Mouse (Mus musculus) cortical plate, adult 2 months (tissue): ENCODE results near the gene Cxcr4. TPM values are rescaled to one million over a fixed set of nuclear protein-coding genes. Genes with fewer than 3 reads are reported as not detected.

ENCODE experiments used
- H3K27ac ChIP-seq: fragments of 200-500 bp; 2 replicates; pipeline ENCODE4 v1.5.1; 2012; ENCODE audit warnings: low read length, control low read depth, inconsistent platforms; ENCODE audit not compliant: insufficient read depth
- H3K4me1 ChIP-seq: fragments of 200-500 bp; 2 replicates; pipeline ENCODE4 v1.6.1; 2011; ENCODE audit warnings: low read length; ENCODE audit not compliant: control insufficient read depth, insufficient read depth
- H3K4me3 ChIP-seq: fragments of 200-500 bp; 2 replicates; pipeline ENCODE4 v1.5.1; 2011; ENCODE audit warnings: mild to moderate bottlenecking, low read length, control low read depth; ENCODE audit not compliant: insufficient read depth
- CTCF ChIP-seq: fragments of 200-500 bp; IDR thresholded peaks from 2 replicates; pipeline ENCODE4 v1.5.1; 2011; ENCODE audit warnings: mild to moderate bottlenecking, control low read depth, low read length; ENCODE audit not compliant: insufficient read depth; ENCODE audit errors: extremely low read depth
- POLR2A ChIP-seq: fragments of 200-500 bp; IDR thresholded peaks from 2 replicates; pipeline ENCODE4 v1.6.1; 2011; ENCODE audit warnings: mild to moderate bottlenecking, low read length, control low read depth; ENCODE audit not compliant: insufficient read depth; ENCODE audit errors: extremely low read depth
- polyA plus RNA-seq: library from polyadenylated mRNA; depleted of rRNA; stranded (reverse); fragments of >200 nt; gene quantifications from 2 replicates; pipeline ENCODE4 v1.2.3, GENCODE M21; 2012

Cxcr4 gene
- polyA plus RNA-seq, 1 experiment: 3.2 TPM

- no peaks in the 10 kb centered on the region for H3K4me1 ChIP-seq
- no peak for TF ChIP-seq CTCF
- no peak for TF ChIP-seq POLR2A
- H3K27ac ChIP-seq: no peak overlapping the region
- no peak overlapping the region for H3K4me3 ChIP-seq
Observed at GRCm38 (mm10) chr1:128575096-128575495, 17.0 kb downstream of the Cxcr4 start.

GRCm38 (mm10) chr1:128571033-128571432 is 21.1 kb downstream of the Cxcr4 start:
- no peak overlapping the region for H3K4me3 ChIP-seq
- no peak for TF ChIP-seq POLR2A
- H3K27ac ChIP-seq: no peak overlapping the region
- H3K4me1 ChIP-seq: no peaks in the 10 kb centered on the region

GRCm38 (mm10) chr1:128569992-128570648 is 22.0 kb downstream of the Cxcr4 start:
- no peak overlapping the region for H3K27ac ChIP-seq
- no peak for TF ChIP-seq CTCF
- no peak for TF ChIP-seq POLR2A

GRCm38 (mm10) chr1:128567224-128568197 is 24.6 kb downstream of the Cxcr4 start:
- Histone ChIP-seq H3K4me1 (no peaks in the 10 kb centered on the region), H3K4me3 (no peak overlapping the region), H3K27ac (no peak overlapping the region)
- no peak for TF ChIP-seq POLR2A
- no peak for TF ChIP-seq CTCF

More at GRCm38 (mm10) chr1:128569992-128570648, 22.0 kb downstream of the Cxcr4 start:
- H3K4me1 ChIP-seq: no peaks in the 10 kb centered on the region
- no peak overlapping the region for H3K4me3 ChIP-seq

GRCm38 (mm10) chr1:128563905-128564304 is 28.2 kb downstream of the Cxcr4 start:
- Histone ChIP-seq H3K4me3 (no peak overlapping the region), H3K4me1 (no peaks in the 10 kb centered on the region), H3K27ac (no peak overlapping the region)
- TF ChIP-seq CTCF: no peak
- TF ChIP-seq POLR2A: no peak

GRCm38 (mm10) chr1:128561325-128561874 is 30.7 kb downstream of the Cxcr4 start:
- no peaks in the 10 kb centered on the region for H3K4me1 ChIP-seq
- no peak overlapping the region for H3K27ac ChIP-seq
- no peak for TF ChIP-seq CTCF
- TF ChIP-seq POLR2A: no peak
- H3K4me3 ChIP-seq: no peak overlapping the region

GRCm38 (mm10) chr1:128560452-128561324 is 31.4 kb downstream of the Cxcr4 start:
- no peak overlapping the region for H3K27ac ChIP-seq
- no peak overlapping the region for H3K4me3 ChIP-seq
- no peak for TF ChIP-seq CTCF
- no peak for TF ChIP-seq POLR2A
- no peaks in the 10 kb centered on the region for H3K4me1 ChIP-seq

- Histone ChIP-seq H3K4me3 (no peak overlapping the region), H3K4me1 (no peaks in the 10 kb centered on the region), H3K27ac (no peak overlapping the region)
- no peak for TF ChIP-seq POLR2A
- no peak for TF ChIP-seq CTCF
Observed at GRCm38 (mm10) chr1:128557953-128558352, 34.1 kb downstream of the Cxcr4 start.

- Histone ChIP-seq H3K4me3 (no peak overlapping the region), H3K27ac (no peak overlapping the region), H3K4me1 (no peaks in the 10 kb centered on the region)
- no peak for TF ChIP-seq CTCF
- TF ChIP-seq POLR2A: no peak
Observed at GRCm38 (mm10) chr1:128552545-128552944, 39.5 kb downstream of the Cxcr4 start.
